Mouse (Mus musculus): ENCODE data around the gene Ctdspl.

Ctdspl gene

DNA sequence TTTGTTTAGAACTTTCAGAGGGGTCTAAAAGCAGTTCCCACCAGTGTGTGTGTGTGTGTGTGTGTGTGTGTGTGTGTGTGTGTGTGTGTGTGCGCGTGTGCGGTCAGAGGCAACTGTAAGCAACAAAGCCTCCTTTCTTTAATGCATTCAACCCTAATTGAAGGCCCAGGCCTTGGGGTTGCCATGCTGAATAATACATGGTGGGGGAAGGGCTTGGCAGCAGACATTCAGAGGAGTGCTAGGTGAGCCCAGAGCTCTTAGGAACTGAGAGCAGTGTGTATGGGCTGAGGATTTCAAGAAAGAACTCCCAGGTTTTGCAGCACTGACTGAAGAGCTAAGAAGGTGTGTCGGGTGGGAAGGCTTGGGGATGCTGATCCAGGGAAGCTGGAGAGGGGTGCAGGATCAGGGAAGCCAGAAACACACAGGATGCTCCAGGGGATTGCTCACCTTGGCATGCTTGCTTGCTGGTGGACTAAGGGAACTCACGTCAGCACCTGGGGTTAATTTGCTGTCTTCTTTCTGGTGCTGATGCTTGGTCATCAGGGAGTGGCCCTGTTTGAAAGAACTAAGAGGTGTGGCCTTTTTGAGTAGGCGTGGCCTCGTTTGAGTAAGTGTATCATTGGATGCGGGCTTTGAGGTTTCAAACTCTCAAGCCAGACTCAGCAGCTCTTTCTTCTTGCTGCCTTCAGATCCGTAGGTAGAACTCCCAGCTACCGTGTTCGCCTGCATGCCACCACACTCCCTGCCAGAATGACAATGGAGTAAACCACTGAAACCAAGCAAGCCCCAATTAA is 62.7 kb downstream of the Ctdspl start:
- DNase-seq (ENCODE audit: low read depth, low spot score), result no peak

DNA sequence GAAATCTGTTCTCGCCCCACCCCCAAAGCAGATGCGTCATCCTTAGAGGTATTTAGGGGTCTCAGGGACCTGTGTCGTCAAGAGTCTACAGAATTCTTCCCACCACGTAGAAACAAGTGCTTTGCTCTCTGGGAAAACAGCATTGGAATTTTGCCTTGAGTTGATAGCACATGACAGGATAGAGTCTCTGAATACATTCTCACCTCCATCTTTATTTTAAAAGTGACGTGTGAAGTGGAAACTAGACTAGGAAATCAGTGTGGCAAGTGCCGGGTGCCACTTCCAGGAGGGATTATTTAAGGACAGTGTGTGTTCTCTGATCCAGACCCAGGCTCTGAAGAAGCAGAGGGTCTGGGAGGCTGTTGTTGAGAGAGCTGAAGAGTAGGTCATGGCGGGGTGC is 64.2 kb downstream of the Ctdspl start:
- DNase-seq (ENCODE audit: low read depth, low spot score), result no peak

DNA sequence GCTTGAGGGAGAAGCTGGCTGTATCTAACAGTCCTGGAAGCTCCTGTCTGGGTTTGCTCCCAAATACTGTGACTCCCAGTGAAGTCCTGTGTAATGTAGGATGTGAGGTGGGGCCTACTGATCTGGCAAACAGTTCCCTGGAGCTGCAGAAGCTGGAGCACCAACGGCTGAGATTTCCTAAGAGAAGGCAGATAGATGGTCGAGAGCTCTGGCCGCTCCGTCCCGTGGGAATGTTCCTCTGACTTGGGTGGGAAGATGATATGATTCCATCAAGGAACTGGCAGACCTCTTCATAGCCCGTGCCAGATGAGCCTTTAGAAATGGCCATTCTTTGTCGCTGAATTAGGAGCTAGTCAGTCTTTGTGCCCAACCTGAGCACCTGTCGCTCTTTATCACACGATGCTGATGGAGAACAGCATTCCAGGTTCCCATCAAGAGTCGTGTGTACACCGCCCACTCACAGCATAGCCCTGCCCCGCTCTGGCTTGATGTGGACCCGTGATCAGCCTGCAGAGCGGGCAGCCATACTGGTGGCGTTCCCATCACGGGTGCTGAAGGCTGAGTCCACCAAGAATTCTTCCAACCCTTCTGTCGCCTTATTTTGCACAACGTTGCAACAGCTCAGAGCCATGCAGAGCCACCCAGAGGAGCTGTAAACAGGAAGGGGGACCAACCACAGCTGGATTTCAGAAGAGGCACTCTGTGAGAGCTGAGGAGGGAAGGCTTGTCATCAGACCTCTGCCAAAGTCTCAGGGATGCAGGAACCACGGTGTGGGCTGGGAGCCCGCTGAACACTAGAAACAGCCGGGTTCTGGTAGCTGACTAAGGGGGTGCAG is 65.7 kb downstream of the Ctdspl start:
- no peak for DNase-seq (ENCODE audit: low read depth, low spot score)

DNA sequence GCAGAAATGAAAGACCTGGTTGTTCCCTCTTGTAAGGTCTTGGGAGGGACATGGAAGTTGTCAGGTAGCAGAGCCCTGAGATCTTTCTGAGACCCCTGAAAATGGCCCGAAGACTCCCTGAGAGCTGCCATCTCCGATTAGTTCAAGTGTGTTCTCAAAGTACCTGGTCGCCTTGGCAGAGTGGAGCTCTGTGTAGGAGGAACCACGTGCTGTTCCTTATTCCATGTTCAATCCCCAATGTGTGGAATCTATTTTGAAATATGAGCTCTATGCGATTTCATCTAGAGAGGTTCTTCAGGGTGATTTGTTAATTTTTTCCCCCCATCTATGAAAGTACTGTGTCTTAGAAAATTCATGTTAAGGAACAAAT is 66.3 kb downstream of the Ctdspl start:
- no peak for DNase-seq (ENCODE audit: low read depth, low spot score)

DNA sequence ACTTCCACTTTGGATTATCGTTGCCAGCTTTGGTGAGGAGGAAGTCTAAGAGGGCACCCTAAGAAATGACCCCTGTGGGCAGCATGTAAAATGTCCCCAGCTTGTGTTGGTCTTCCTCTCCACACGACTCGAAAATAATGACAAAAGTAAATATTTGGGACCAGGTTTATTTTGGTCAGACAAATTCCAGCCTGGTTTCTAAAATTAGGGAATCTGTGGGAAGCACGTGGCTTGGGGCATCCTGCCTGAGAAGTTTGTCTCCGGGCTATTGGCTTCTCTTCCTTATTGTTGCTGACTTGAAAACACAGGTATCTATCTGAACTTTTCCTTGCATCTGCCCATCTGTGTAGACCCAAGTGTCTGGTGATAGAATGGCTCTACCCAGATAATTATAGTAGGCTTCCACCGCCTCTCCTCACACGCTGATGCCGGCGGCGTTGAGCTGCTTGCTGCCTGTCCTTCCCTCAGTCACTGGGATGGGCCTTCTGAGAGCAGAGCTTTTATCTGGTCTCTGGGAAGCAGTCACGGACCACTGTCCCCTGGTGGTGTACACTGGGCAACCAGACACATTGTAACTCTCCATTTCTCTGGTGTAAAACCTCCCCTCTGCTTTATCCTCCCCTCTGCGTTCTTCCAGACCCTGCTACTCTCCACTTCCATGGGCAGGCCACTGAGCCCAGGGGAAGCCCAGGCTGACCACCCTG is 68.4 kb downstream of the Ctdspl start:
- DNase-seq (ENCODE audit: low read depth, low spot score), result no peak

DNA sequence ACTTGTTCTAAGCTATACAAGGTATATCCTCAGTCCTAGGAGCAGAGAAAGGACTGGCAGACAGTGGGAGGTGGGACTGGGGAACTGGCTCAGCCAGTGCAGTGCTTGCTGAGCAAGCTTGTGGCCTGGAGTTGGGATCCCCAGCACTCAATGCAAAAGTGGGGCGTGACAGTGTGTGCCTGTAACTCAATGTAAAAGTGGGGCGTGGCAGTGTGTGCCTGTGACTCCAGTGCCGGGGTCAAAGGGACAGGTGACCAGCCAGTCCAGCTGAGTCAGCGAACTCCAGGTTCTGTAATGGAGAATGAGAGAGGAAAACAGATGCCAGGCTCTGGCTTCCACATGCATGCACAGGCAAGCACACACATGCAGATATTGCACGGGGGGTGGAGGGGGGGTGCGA is 69.3 kb downstream of the Ctdspl start:
- no peak for DNase-seq (ENCODE audit: low read depth, low spot score)

DNA sequence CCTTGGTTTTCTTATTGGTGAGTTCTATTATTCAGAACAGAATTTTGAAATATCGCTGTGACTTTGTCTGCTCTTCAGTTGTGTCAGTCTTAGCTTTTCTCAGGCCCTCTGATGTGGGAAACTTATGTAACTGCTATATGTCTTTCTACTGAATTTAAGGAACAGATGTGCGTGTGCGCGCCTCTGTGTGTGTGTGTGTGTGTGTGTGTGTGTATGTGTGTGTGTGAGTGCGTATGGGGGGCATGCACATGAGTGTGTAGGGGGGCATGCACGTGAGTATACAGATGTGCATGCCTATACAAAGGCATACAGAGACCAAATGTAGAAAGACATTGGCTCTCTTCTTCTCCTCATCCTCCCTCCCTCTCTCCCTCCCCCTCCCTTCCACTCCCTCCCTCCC is 71.0 kb downstream of the Ctdspl start:
- no peak for DNase-seq (ENCODE audit: low read depth, low spot score)

DNA sequence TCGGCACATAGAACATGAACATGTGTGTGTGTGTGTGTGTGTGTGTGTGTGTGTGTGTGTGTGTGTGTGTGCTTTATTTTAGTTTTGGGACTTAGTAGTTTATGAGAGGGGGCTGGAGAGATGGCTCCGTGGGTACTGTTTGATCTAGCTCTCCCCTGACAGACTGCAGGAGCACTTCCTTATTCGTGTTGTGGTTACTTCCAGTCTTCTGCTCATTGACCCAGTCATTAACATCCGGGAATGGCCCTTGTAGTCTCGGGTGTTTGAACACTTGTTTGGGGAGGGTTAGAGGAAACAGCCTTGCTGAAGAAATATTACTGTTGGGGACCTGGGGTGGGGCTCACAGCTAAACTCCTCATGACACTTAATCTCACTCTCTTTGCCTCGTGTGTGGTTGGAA is 73.9 kb downstream of the Ctdspl start:
- no peak for DNase-seq (ENCODE audit: low read depth, low spot score)

DNA sequence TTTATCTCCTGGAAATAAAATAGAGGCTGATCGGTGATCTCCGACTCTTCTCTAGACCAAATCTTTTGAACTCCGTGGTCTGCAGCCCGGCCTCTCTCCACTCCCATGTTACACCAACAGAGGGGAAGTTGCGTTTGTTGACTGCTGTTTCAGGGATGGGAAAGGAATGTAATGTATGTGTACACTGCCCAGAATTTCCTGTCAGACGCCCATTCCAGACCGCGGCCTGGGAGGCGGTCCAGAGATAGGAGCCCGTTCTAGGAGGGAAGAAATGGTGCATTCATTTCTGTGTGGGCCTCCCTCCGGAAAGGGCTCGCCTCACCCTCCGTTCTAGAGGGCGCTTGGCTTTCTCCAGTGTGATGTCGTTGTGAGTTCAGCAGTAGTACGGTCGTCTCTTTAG is 76.0 kb downstream of the Ctdspl start:
- no peak for DNase-seq (ENCODE audit: low read depth, low spot score)

DNA sequence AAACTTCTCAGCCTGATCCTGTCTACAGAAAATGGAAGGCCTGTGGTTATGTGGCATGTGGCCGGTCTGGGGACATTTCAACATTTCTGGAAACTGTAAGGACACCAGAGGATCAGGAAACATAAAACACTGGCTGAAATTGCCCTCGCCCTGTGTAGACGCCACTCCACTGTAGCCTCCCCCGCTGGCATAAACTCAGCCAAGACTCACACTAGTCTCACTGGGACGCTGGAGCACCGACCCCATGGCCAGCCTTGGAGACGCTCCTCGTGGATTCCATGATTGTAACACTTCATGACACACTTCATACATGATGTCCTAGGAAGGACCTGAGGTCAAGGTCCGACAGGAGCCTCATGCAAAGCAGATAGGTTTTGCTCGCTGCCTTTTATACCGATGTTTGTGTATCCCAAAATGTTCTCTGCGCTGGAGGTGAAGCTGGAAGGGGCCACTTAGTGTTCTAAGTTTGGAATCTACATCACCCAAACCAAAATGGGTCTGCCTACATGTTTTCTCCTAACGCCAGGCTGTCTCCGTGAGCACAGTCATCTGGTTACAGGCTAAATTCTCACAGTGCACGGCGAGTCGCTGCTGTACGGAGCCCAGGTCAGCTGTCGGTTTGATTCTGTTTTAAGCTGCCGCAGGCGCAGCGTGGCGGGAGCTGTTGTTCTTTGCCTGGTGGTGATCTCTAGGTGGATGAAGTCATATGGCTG is 77.9 kb downstream of the Ctdspl start:
- no peak for DNase-seq (ENCODE audit: low read depth, low spot score)

DNA sequence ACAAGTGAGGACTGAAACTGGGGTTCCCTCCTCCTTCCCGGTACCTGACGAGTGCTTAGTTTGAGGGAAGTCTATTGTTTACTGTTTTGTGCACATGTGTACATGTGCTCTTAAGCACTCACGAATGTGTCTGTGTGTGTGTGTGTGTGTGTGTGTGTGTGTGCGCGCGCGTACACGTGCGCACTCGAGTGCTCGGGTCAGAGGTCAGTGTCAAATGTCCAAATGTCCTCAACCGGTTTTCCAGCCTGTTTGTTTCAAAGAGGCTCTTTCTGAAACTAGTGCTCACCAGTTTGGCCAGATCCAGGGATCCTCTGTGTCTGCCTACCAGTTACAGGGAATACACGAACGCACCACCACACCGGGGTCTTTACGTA is 78.4 kb downstream of the Ctdspl start:
- no peak for DNase-seq (ENCODE audit: low read depth, low spot score)

DNA sequence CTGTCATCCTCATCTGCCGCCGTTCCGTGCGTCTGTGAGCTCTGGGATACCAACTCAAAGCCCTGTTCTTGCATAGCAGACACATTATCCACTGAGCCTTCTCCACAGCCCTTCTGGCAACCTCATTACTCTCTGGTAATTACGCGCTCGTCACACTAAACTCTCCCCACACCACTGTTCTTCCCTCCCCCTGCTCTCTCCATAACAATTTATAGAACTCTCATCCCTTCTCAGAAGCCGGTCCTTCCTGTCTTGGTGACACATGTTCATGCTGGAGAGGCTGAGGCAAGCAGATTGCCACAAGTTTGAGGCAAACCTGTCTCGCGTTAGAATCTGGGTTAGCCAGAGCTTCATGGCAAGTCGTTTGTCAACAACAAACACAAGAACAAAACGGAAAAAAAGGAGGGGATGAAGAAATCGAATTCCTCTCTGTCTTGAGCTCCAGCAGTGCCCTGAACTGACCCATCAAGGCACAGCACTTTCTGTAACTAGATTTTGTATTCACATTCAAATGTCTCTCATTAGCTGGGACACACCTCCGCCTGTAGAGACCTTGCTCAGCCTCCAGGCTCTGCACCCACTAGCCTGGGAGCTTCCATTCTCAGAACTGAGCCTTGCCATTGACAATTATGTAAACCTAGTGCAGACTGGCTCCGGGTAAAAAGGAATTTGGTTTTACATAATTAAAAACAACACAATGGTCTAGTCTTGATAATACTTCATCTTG is 79.2 kb downstream of the Ctdspl start:
- DNase-seq (ENCODE audit: low read depth, low spot score), result no peak

DNA sequence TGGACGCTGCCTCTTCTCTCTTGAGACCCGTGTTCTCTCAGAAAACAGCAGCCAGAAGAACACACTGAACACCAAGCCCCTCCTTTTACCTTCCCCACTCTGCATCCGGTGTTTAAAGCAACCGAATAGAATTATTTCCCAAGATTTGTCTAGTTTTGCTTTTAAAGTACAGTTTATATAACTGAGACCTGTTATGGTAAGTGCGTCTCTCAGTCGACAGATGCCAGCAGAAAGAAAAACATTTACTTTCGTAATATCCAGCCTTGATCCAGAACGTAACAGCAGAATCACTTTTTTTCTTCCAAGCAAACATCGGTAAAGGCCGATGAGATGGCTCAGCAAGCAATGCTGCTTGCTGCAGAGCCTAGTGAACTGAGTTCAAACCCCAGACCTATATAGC is 81.0 kb downstream of the Ctdspl start:
- DNase-seq (ENCODE audit: low read depth, low spot score), result no peak

DNA sequence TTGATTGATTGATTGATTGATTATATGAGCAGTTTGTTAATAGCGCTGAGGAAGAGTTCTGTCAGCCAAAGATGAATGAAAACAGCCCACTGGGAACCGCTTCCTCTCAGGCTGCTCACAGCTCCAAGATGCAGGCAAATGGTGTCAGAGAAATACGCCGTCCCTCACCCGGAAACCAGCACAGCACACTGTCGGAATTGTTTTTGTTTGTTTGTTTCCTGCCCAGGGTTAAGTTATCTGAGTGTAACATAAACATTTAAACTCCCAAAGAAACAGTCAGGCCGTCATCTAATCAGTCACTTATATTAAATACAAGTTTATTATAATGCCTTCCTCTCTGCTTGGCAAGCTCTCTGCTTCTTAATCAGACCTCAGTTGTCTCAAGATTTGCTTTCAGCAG is 82.6 kb downstream of the Ctdspl start:
- DNase-seq (ENCODE audit: low read depth, low spot score), result no peak

DNA sequence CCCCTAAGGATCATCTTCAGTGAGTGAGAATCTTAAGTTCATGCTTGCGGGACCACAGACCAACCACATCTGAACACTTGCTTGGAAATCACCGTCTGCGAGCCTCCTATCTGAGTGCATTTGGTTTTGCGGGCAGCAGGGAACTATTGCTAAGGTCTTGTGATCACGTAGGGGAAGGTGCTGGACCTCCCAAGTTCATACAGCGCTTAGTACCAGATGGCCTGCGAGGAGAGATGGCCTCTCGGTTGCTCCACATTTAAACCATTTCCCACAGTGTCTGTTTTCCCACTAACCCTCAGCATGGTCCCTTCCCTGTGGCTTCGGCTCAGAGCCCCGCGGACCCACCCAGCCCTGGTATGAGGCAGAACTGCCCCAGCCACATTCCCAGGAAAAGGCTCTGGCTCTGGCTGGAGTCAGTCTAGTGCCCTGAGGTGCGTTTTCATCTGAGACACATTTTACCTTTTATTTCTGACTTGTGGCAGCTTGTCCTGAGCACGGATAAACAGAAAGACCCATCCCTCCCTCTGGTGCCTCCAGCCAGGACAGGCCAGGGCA is 84.0 kb downstream of the Ctdspl start:
- no peak for DNase-seq (ENCODE audit: low read depth, low spot score)

DNA sequence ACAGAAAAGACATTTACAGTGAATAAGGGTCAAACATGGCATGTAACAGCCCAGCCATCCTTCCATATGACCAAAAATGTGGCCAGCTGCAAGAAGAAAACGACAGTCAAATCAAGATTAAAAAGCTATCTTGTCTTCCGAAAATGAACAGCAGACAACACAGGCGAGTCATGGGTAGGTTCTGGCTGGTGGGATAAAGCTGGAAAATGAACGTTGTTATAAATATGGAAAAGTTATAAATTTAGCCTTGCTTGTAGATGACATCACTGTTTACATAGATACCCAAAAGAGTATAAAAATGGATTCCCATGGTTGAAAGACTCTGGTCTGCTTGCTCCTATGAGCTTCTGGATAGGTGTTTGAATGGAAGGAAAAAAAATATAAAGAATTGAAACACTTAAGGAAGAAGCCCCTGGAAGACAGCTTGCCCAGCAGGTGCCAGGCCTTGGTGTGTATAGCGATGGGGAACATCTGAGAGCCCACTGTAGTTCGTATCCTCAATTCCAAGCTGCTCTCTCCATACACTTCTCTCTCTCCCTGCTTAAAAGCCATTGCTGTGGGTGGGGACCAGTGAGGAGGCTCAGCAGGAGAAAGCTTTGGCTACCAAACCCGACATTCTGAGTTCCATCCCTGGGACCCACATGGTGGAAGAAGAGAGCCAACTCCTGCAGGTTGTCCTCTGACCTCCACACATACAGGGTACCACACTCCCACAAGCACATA is 90.7 kb downstream of the Ctdspl start:
- no peak for DNase-seq (ENCODE audit: low read depth, low spot score)

DNA sequence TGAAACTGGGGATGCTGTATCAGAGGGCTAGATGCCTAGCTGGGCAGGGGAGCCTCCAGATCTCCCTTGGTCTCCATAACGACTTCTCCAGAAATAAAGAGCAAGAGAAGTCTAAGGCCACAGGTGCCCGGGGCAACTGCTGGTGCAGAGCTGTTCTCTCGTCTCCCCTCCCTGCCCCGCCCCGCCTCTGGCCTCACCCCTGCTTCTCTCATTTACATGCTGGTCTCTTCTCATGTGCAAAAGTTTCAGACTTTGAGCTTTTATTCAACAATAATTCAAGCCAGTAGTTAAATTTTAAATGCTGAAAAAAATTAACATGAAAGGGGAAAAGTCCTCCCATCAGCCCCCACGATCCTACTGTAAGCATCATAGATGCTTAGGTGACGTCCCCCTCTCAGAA is 95.5 kb downstream of the Ctdspl start:
- no peak for DNase-seq (ENCODE audit: low read depth, low spot score)

DNA sequence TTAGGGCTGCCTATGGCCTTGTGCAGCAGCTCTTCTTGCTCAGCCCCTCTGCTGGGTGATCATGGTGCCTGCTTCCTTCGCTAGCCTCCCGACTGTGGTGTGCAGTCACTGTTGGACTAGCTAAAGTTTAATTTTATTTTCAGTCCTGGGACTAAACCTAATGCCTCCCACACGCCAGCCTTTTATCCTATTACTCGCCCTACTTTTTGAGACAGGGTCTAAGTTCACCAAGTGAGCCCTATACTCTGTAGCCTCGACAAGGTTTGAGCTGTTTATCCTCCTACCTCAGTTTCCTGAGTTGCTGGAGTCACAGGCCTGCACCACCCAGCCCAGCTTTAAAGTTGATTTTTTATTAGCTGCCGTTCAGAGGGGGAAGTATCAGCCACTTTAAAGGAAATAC is 99.0 kb downstream of the Ctdspl start:
- no peak for DNase-seq (ENCODE audit: low read depth, low spot score)

DNA sequence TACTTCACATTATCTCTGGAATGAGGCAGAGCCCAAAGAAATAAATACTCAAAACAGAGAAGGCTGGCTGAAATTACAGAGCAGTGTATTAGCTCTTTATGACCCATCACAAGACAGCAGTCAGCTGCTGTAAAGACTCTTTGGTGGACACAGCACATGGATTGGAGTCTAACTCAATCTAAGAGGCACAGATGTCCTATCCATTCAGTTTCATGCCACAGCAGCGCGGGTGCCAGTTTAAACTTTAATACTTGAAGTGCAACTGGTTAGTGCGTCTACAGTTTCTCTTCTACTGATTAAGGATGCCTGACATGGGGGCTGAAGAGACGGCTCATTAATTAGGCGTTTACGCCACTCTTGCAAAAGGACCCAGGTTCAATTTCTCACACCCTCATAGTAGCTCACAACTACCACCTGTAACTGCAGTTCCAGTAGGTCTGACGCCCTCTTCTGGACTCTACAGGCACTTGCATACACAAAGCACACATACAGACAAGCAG is 99.6 kb downstream of the Ctdspl start:
- no peak for DNase-seq (ENCODE audit: low read depth, low spot score)

DNA sequence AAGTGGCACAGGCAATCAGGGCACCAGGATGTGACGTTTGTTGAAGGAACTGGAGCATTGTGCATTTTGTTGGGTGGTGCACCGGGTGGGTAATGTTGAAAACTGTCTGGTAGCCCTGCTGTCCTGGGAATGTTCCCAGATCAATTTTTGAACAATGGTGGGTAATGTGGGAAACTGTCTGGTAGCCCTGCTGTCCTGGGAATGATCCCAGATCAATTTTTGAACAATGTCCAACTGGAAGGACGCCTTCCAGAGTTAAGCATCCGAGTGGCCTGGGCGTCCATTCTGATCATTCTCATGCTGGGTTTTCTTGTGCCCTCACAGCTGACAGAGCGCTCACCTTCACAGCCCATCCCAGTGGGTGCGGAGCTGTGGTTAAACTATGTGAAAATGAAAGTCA is 101.1 kb downstream of the Ctdspl start:
- no peak for DNase-seq (ENCODE audit: low read depth, low spot score)
